Mouse (Mus musculus) inflammation-experienced regulatory T-cells (primary cell): ENCODE data around the gene Olfr813. TPM values are rescaled to one million over a fixed set of nuclear protein-coding genes. Genes with fewer than 3 reads are reported as not detected.

ENCODE experiments used
- polyA plus RNA-seq, 2 experiments: library from polyadenylated mRNA; unstranded; fragments of 100-300 nt; shearing (Covaris generic); gene quantifications; one replicate each; pipeline ENCODE4 v1.2.1; 2017

Gene Olfr813
- polyA plus RNA-seq = not detected

GRCm38 (mm10) chr10:129855067-129855466 lies at the start of gene Olfr813:
Olfr813 (plus strand) TSS chr10:129855367.

GRCm38 (mm10) chr10:129845994-129846393 lies 9.2 kb upstream of the Olfr813 start, which contains the start of gene Olfr812:
Olfr812 (minus strand) TSS chr10:129846094.

DNA sequence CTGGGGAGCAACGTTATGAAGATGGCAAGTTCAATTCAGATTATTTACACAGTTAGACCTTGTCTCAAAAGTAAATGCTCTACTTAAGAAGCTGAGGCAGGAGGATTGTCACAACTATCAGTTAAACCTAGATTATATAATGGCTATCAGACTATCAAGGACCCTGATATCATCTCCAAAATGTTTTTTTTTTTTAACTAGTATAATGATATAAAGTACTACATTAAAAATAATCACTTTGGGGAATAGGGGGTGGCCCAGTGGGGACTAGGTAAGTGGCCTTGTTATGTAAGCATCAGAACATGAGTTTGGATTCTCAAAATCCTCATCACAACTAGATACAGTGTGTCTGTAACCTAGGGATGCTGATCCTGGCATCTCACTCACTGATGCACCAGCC lies 24.6 kb downstream of the Olfr813 start, which contains the start of gene Olfr814:
Gene Olfr814, minus strand, starts transcription at position 101 of the 400 bp plus-strand sequence.

GRCm38 (mm10) chr10:129905767-129906166 lies 50.6 kb downstream of the Olfr813 start, which contains the start of gene Olfr815:
Olfr815 (minus strand) TSS chr10:129905867.

Other genes starting within 250 kb of the Olfr813 start
- gene Olfr796, start 242.8 kb upstream of the Olfr813 start, polyA plus RNA-seq = not detected
- gene Olfr798, start 227.4 kb upstream of the Olfr813 start, polyA plus RNA-seq = 1 to 10 TPM in 1 of 2 experiments, under 1 TPM in 1; 0.13 to 1.1 TPM
- under 1 TPM in 1 of 2 experiments, not detected in 1; 0.43 TPM for gene Olfr799, start 217.9 kb upstream of the Olfr813 start, polyA plus RNA-seq
- not detected for gene Olfr800, start 197.7 kb upstream of the Olfr813 start, polyA plus RNA-seq
- 1 to 10 TPM in 1 of 2 experiments, under 1 TPM in 1; 0.27 to 2.8 TPM for gene Olfr801, start 181.5 kb upstream of the Olfr813 start, polyA plus RNA-seq
- gene Olfr802, start 167.2 kb upstream of the Olfr813 start, polyA plus RNA-seq = under 1 TPM in 1 of 2 experiments, not detected in 1; 0.13 TPM
- gene Olfr803, start 161.1 kb upstream of the Olfr813 start, polyA plus RNA-seq = not detected
- gene Olfr804, start 152.2 kb upstream of the Olfr813 start, polyA plus RNA-seq = under 1 TPM; 0.02 to 0.07 TPM
- gene Olfr805, start 126.0 kb upstream of the Olfr813 start, polyA plus RNA-seq = not detected
- gene Olfr806, start 113.4 kb upstream of the Olfr813 start, polyA plus RNA-seq = not detected
- gene Olfr807, start 97.6 kb upstream of the Olfr813 start, polyA plus RNA-seq = under 1 TPM in 1 of 2 experiments, not detected in 1; 0.82 TPM
- not detected for gene Olfr808, start 89.9 kb upstream of the Olfr813 start, polyA plus RNA-seq
- under 1 TPM; 0.07 to 0.22 TPM for gene Olfr809, start 80.7 kb upstream of the Olfr813 start, polyA plus RNA-seq
- gene Olfr810, start 60.5 kb upstream of the Olfr813 start, polyA plus RNA-seq = not detected
- gene Olfr811, start 51.0 kb upstream of the Olfr813 start, polyA plus RNA-seq = not detected
- gene Olfr812, start 9.3 kb upstream of the Olfr813 start, polyA plus RNA-seq = 1 to 10 TPM in 1 of 2 experiments, under 1 TPM in 1; 0.20 to 1.2 TPM
- under 1 TPM in 1 of 2 experiments, not detected in 1; 0.91 TPM for gene Olfr814, start 24.5 kb downstream of the Olfr813 start, polyA plus RNA-seq
- 1 to 10 TPM in 1 of 2 experiments, under 1 TPM in 1; 0.18 to 1.8 TPM for gene Olfr815, start 50.5 kb downstream of the Olfr813 start, polyA plus RNA-seq
- gene Olfr816, start 60.2 kb downstream of the Olfr813 start, polyA plus RNA-seq = 1 to 10 TPM in 1 of 2 experiments, under 1 TPM in 1; 0.37 to 1.4 TPM
- not detected for gene Olfr818, start 93.7 kb downstream of the Olfr813 start, polyA plus RNA-seq
- not detected for gene Olfr819, start 111.9 kb downstream of the Olfr813 start, polyA plus RNA-seq
- not detected for gene Olfr247, start 120.8 kb downstream of the Olfr813 start, polyA plus RNA-seq
- gene Gm10310, start 129.7 kb downstream of the Olfr813 start, polyA plus RNA-seq = 1 to 10 TPM in 1 of 2 experiments, under 1 TPM in 1; 0.16 to 1.0 TPM
- not detected for gene Olfr820, start 157.3 kb downstream of the Olfr813 start, polyA plus RNA-seq
- gene Olfr821, start 175.0 kb downstream of the Olfr813 start, polyA plus RNA-seq = not detected
- 1 to 10 TPM in 1 of 2 experiments, under 1 TPM in 1; 0.07 to 1.0 TPM for gene Olfr822, start 215.8 kb downstream of the Olfr813 start, polyA plus RNA-seq